Mouse (Mus musculus): ENCODE data around the gene Map4k1. TPM values are rescaled to one million over a fixed set of nuclear protein-coding genes. Genes with fewer than 3 reads are reported as not detected.

Gene Map4k1
- polyA plus RNA-seq, 1 experiment from 2014 or later: 5.0 TPM

DNA sequence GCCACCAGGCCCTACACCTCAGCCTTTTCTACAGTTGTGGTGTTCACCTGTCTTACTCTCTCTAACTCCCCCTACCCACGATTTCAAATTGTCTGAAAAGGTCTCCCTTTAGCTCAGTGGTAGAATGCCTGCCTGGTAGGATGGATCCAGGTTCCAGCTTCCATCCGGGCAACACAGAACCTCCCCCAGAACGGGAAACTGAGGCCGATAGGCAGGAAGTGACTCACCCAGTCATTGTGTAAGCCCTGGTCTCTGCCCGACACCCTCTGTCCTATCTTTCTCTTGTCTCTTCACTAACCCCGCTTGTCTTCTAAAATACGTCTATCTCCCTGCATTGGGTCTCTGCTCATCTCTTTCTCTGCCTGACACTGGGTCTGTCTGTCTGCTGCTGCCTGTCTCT is 3.4 kb downstream of the Map4k1 start:
- 89% methylated on average over 7 of the region's 7 CpGs for WGBS
- Histone ChIP-seq H3K27ac (no peak overlapping the region), H3K9ac (replicated peaks) (no peak overlapping the region), H3K36me3 (no peaks in the 10 kb centered on the region), H3K27me3 (no peaks in the 10 kb centered on the region), H3K4me3 (replicated peaks) (no peak overlapping the region), H3K9me3 (no peaks in the 10 kb centered on the region), H3K4me1 (replicated peaks) (peaks cover 21% of the 10 kb centered on the region), H3K4me2 (replicated peaks) (no peak overlapping the region)
- no peak for ATAC-seq

DNA sequence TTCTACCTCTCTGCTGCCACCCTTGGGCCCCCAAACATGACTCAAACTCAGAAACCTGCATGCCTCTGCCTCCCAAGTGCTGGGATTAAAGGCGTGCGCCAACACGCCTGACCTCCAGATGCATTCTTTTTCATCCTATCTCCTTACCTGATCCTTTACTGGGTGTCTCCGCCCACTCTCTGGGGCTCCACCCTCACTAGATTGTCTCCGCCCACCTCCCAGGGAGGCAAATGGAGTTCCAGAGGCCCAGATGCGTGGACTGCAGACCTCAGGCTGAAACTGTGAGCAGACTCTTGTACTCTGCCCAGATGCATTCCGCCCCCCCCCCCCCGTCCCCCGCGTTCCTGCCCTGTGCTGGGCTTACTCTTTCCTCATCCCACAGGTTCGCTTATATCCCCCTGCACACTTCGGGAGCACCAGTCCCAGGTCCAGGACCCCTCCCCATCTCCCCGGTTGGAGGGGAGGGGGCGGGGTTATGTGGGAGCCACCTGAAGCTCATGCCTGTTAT is 9.0 kb downstream of the Map4k1 start:
- WGBS: 56% methylated on average over 14 of the region's 14 CpGs
- no peak overlapping the region for H3K4me3 ChIP-seq (replicated peaks)
- H3K27ac ChIP-seq: no peak overlapping the region
- H3K9me3 ChIP-seq: no peaks in the 10 kb centered on the region
- no peak overlapping the region for H3K9ac ChIP-seq (replicated peaks)
- no peaks in the 10 kb centered on the region for H3K27me3 ChIP-seq
- no peak overlapping the region for H3K4me2 ChIP-seq (replicated peaks)
- no peaks in the 10 kb centered on the region for H3K4me1 ChIP-seq (replicated peaks)
- no peaks in the 10 kb centered on the region for H3K36me3 ChIP-seq
- ATAC-seq: no peak

DNA sequence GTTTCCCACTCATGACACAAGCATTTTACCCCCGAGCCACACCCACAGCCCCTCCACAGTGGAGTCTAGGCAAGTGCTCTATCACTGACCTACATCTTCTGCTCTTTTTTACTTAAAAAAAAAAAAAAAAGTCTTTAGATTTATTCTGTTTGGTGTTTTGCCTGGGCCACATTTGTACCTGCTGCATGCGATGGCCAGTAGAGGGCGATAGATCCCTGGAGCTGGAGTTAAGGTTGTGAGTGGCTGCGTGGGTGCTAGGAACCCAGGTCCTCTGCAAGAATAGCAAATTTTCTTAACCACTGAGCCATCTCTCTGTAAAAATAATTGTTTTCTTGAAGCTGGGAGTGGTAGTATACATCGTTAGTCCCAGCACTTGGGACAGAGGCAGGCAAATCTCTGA is 9.8 kb downstream of the Map4k1 start:
- Histone ChIP-seq H3K4me2 (replicated peaks) (no peak overlapping the region), H3K9ac (replicated peaks) (no peak overlapping the region), H3K4me1 (replicated peaks) (no peaks in the 10 kb centered on the region), H3K36me3 (no peaks in the 10 kb centered on the region), H3K27me3 (no peaks in the 10 kb centered on the region), H3K27ac (no peak overlapping the region), H3K4me3 (replicated peaks) (no peak overlapping the region), H3K9me3 (no peaks in the 10 kb centered on the region)
- no peak for ATAC-seq
- WGBS: 62% methylated on average over 5 of the region's 5 CpGs

DNA sequence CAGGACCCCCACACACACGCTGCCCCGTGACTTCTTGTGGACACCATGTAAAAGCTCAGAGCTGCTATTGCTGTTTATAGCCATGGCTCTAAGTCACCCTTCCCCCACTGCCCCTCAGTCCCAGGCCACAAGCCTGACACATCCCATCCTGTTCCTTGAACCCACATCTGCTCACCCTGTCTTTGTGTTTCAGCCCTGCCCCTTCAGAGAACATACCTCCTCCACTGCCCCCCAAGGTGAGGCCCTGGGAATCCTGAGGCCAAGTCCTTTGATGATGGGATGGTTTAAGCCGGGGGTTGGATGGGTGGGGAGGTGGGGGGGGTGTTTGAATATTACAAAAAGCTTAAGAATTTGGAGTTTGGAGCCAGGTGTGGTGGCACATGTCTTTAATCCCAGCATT is 11.1 kb downstream of the Map4k1 start:
- H3K27me3 ChIP-seq: no peaks in the 10 kb centered on the region
- no peaks in the 10 kb centered on the region for H3K9me3 ChIP-seq
- no peaks in the 10 kb centered on the region for H3K36me3 ChIP-seq
- WGBS: 93% methylated on average over 3 of the region's 3 CpGs
- H3K9ac ChIP-seq (replicated peaks): no peak overlapping the region
- H3K27ac ChIP-seq: no peak overlapping the region
- H3K4me1 ChIP-seq (replicated peaks): no peaks in the 10 kb centered on the region
- ATAC-seq: no peak
- H3K4me3 ChIP-seq (replicated peaks): no peak overlapping the region
- H3K4me2 ChIP-seq (replicated peaks): no peak overlapping the region

DNA sequence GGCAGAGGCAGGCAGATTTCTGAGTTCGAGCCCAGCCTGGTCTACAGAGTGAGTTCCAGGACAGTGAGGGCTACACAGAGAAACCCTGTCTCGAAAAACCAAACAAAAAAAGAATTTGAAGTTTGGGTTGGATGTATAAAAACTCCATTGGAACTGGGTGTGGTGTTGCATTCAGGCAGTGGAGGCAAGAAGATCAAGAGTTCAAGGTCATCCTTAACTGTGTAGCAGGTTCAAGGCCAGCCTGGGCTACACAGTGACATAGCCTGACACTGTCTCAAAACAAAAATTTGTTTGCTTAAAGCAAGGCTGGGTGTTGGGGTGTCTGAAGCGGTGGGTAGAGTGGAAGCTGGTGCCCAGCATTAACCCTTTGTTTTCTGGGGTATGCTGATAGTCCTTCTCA is 11.6 kb downstream of the Map4k1 start:
- no peaks in the 10 kb centered on the region for H3K27me3 ChIP-seq
- no peaks in the 10 kb centered on the region for H3K9me3 ChIP-seq
- ATAC-seq: no peak
- no peaks in the 10 kb centered on the region for H3K4me1 ChIP-seq (replicated peaks)
- H3K36me3 ChIP-seq: no peaks in the 10 kb centered on the region
- H3K27ac ChIP-seq: no peak overlapping the region
- H3K9ac ChIP-seq (replicated peaks): no peak overlapping the region
- H3K4me3 ChIP-seq (replicated peaks): no peak overlapping the region
- H3K4me2 ChIP-seq (replicated peaks): no peak overlapping the region
- WGBS: 85% methylated on average over 3 of the region's 3 CpGs

DNA sequence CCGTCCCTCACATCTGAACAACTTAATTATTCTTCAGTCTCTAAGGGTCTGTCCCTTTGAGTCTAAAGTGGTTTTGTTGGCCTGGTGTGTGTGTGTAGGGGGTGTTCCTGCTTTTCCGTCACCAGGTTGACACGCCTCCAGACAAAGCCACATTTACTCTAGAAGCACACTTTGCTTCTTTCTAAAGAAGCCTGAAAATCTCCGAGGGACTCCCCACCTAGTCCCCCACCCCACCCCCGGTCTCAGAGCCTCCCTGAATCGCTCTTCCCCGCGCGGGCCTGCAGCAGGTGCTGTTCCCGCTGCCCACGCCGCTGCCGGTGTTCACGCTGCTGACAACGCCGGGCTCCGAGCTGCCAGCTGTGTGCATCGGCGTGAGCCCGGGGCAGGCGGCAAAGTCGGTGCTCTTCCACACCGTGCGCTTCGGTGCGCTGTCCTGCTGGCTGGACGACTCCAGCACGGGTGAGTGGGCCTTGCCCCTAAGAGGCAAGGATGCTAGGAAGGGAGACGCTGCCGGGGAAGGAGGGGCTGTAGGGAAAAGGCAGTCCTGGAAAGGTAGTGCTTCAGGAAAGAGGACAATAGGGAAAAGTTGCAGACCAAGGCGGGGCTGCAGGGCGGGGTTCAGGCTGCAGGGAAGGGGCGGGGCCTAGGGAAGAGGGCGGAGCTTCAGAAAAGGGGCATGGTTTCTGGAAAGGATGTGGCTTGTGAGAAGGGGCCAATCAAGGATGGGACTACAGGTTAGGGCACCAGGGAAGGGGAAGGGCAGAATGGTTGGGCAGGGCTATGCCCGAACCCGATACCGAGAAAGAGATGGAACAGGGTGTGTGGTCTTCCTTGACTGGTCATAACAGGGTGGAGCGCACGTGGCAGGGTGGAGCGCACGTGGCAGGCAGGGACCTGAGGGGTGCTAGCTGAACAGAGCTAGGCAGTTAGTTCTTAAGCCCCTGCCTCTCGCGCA is 19.1 kb downstream of the Map4k1 start:
- Histone ChIP-seq H3K9ac (replicated peaks) (peak overlapping the region; percentile 70), H3K27me3 (peaks cover 17% of the 10 kb centered on the region), H3K27ac (no peak overlapping the region; the same call in 1 of the 2 replicates), H3K9me3 (no peaks in the 10 kb centered on the region), H3K36me3 (no peaks in the 10 kb centered on the region), H3K4me1 (replicated peaks) (peaks cover 8% of the 10 kb centered on the region), H3K4me2 (replicated peaks) (peak overlapping the region; percentile 80), H3K4me3 (replicated peaks) (peak overlapping the region; percentile 53)
- 7% methylated on average over 43 of the region's 43 CpGs for WGBS
- peak; percentile 87 for ATAC-seq

DNA sequence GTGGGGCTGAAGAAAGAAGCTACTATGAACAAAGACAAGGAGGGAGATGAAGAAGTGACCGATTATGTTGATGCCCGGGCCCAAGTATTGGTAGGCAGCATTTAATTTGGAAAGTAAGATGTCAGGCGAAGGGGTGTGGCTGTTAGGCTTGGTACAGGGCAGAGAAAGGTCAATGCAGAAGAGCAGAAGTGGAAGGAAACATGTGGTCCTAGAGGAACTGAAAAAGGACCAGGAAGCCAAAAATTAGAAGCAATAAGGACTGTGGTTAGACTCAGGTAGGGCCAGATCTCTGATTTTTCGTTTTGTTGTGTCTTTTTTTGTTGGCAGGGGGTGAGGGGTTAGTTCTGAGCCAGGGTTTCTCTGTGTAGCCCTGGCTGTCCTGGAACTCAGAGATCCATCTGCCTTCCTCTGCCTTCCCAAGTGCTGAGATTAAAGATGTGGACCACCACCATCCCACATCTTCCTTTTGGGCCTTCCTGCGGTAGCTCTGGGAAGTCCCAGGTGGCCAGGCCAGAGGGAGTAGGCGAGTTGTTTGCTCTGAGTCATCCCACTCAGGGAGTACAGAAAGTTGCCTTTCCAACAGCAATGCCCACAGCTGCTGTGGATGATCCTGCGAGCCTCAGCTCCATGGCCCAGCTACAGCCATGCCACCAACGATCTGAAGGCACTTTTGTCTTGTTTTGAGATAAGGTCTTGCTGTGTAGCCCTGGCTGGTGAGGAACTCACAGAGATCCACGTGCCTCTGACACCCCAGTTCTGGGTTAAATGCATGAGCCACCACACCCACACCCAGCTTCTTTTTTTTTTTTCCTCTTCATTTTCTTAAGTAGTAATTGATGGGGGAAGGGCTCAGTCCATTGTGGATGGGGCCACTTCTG is 25.6 kb downstream of the Map4k1 start:
- Histone ChIP-seq H3K9me3 (no peaks in the 10 kb centered on the region), H3K36me3 (no peaks in the 10 kb centered on the region), H3K9ac (replicated peaks) (no peak overlapping the region), H3K4me2 (replicated peaks) (no peak overlapping the region), H3K27ac (no peak overlapping the region), H3K4me1 (replicated peaks) (no peaks in the 10 kb centered on the region), H3K4me3 (replicated peaks) (no peak overlapping the region), H3K27me3 (no peaks in the 10 kb centered on the region)
- no peak for ATAC-seq
- 81% methylated on average over 9 of the region's 9 CpGs for WGBS

DNA sequence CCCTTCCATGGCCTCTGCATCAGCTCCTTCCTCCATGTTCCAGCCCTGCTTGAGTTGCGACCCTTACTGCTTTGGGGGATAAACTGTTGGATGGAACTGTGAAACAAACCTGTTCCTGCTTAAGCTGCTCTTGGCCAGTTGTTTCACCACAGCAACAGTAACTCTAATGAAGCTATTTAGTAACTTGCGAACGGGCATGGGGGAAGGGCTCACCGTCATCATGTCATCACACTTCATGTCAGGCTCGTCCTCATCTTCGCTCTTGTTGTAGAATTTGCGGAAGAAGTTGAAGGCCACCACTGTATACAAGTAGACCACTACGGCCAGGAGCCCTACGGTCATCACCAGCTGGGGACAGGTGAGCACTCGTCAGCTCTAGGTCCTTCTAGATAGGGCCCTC is 26.3 kb downstream of the Map4k1 start:
- Histone ChIP-seq H3K27me3 (no peaks in the 10 kb centered on the region), H3K4me1 (replicated peaks) (no peaks in the 10 kb centered on the region), H3K36me3 (no peaks in the 10 kb centered on the region), H3K4me2 (replicated peaks) (no peak overlapping the region), H3K27ac (no peak overlapping the region), H3K4me3 (replicated peaks) (no peak overlapping the region), H3K9me3 (no peaks in the 10 kb centered on the region), H3K9ac (replicated peaks) (no peak overlapping the region)
- WGBS: 95% methylated on average over 10 of the region's 10 CpGs
- no peak for ATAC-seq

DNA sequence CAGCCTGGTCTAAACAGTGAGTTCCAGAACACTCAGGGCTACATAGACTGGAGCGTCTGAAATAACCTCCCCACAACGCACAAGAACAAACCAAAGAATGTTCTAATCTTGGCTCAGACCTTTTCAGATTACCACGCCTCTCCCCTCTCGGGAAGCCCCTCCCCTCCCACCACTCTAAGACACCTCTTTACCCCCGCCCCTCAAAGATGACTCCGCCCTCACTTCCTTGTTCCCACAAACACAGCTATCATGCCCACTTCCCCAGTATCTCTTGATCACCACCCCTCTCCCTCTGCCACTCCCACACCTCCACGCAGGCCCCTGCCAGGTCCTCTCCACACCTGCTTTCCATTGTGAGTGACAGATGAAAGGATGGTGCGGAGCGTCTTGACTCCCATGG is 26.9 kb downstream of the Map4k1 start:
- no peak for ATAC-seq
- 79% methylated on average over 9 of the region's 9 CpGs for WGBS
- Histone ChIP-seq H3K4me3 (replicated peaks) (no peak overlapping the region), H3K27me3 (no peaks in the 10 kb centered on the region), H3K4me2 (replicated peaks) (no peak overlapping the region), H3K27ac (no peak overlapping the region), H3K4me1 (replicated peaks) (no peaks in the 10 kb centered on the region), H3K9ac (replicated peaks) (no peak overlapping the region), H3K9me3 (no peaks in the 10 kb centered on the region), H3K36me3 (no peaks in the 10 kb centered on the region)

DNA sequence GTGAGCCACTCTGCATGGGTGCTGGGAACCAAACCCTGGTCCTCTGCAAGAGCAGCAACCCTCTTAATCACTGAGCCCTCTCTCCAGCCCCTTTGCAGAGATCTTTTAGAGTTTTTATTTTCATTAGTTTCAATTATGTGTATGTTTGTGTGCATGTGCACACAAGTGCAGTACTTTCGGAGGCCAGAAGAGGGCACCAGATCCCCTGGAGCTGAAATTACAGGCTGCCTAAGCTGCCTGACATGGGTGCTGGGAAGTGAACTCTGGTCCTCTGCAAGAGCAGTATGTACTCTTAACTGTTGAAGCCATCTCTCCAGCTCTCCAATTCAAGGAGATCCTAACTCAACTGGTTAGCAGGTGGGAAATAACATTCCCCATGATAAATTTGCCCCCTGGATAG is 33.1 kb downstream of the Map4k1 start:
- Histone ChIP-seq H3K4me1 (replicated peaks) (peaks cover 9% of the 10 kb centered on the region), H3K4me3 (replicated peaks) (no peak overlapping the region), H3K27ac (no peak overlapping the region), H3K9ac (replicated peaks) (no peak overlapping the region), H3K9me3 (no peaks in the 10 kb centered on the region), H3K27me3 (peaks cover 33% of the 10 kb centered on the region), H3K4me2 (replicated peaks) (no peak overlapping the region), H3K36me3 (no peaks in the 10 kb centered on the region)
- WGBS: 89% methylated on average over 1 of the region's 1 CpGs
- no peak for ATAC-seq

DNA sequence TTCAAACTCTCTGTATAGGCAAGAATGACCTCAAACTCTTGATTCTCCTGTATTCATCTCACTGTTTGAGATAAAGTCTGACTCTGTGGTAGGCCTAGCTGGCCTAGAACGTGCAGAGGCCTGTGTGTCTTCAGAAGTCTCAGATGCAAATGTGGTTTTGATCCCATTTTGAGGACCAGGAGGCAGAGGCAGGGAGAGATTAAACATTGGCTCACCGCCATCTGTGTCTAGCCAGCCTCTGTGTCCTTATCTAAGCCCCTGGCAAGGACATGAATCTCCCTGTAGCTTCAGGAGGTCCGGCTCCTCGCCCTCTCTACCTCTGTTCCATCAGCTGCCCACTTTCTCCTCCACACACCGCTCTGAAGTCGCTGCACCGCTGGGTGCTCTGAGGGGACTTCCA is 34.6 kb downstream of the Map4k1 start:
- H3K27me3 ChIP-seq: peaks cover 48% of the 10 kb centered on the region
- no peak overlapping the region for H3K27ac ChIP-seq
- no peak for ATAC-seq
- no peaks in the 10 kb centered on the region for H3K36me3 ChIP-seq
- H3K9ac ChIP-seq (replicated peaks): no peak overlapping the region; the same call in 1 of the 2 replicates
- 85% methylated on average over 7 of the region's 7 CpGs for WGBS
- no peaks in the 10 kb centered on the region for H3K9me3 ChIP-seq
- no peak overlapping the region for H3K4me3 ChIP-seq (replicated peaks)
- H3K4me1 ChIP-seq (replicated peaks): peaks cover 9% of the 10 kb centered on the region
- no peak overlapping the region for H3K4me2 ChIP-seq (replicated peaks)

DNA sequence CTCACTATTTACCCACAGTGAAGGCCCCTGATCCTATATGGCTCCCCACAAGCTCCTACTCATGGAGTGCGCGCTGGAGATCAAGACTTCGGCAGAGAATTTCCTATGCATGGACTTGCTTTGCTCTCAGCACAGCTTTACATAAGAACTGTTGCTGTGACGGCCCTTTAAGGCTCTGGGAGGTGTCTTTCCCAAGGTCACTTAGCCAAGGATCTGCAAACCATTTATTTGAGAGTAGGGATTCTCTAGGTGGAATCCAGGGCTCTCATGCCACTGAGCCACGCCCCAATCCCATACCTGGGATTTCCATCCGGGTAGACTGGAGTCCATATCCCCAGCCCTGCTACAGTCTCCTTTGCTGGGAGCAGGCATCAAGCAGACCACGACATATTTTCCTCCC is 35.4 kb downstream of the Map4k1 start:
- Histone ChIP-seq H3K27me3 (peaks cover 48% of the 10 kb centered on the region), H3K9ac (replicated peaks) (no peak overlapping the region), H3K4me1 (replicated peaks) (peaks cover 9% of the 10 kb centered on the region), H3K4me2 (replicated peaks) (no peak overlapping the region), H3K36me3 (no peaks in the 10 kb centered on the region), H3K9me3 (no peaks in the 10 kb centered on the region), H3K27ac (no peak overlapping the region), H3K4me3 (replicated peaks) (no peak overlapping the region)
- no peak for ATAC-seq
- 81% methylated on average over 7 of the region's 7 CpGs for WGBS
